Mouse (Mus musculus): ENCODE data around the gene 4931429L15Rik.

Gene 4931429L15Rik

GRCm38 (mm10) chr9:46327706-46328571 is 8.2 kb upstream of the 4931429L15Rik start:
- peak in 1 of 2 experiments; percentile 42 for DNase-seq

DNA sequence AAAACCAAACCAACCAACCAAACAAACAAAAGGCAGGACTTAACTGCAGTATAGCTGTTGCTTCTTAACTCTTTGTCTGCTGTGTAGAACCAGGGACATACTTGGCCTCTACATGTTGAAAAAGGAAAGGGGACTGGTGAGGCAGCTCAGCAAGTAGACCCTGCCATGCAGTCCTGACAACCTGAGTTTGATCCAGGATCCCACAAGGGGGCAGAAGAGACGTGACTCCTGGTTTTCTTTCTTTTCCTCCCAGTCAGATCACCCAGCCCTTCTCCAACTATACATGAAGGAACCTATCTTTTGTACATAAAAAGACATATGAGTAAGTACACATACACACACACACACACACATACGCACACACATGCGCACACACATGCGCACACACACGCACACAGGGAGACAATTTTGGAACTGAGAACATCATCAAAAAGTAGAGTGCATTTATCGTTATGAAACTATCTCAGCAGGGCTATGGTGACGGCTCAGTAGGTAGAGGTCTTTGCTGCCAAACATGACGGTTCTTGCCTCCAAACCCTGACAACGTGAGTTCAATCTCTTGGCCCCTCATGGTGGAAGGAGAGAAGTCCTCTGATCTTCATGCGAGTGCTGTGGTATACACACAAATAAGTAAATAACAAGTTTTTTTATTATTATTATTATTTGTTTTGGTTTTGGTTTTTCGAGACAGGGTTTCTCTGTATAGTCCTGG is 7.1 kb upstream of the 4931429L15Rik start:
- no peak for DNase-seq

DNA sequence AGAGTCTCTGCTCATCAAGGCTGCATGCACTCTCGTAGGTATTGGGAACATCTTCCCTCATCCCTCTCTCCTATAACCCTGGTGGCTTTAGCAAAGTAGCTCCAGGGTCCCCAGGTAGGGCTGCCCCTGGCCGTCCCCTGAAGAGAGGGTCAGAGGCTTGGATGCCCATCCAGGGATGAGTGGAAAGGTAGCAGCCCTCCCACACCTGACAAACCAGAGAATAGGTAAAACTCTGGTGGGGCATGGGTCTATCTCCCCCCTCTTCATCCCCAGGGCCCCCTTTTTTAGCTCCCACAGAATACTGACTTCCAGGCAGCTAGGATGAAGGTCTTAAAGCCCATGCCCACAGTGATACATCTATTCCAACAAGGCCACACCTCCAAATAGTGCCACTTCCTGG is 675 bp upstream of the 4931429L15Rik start:
- no peak for DNase-seq

DNA sequence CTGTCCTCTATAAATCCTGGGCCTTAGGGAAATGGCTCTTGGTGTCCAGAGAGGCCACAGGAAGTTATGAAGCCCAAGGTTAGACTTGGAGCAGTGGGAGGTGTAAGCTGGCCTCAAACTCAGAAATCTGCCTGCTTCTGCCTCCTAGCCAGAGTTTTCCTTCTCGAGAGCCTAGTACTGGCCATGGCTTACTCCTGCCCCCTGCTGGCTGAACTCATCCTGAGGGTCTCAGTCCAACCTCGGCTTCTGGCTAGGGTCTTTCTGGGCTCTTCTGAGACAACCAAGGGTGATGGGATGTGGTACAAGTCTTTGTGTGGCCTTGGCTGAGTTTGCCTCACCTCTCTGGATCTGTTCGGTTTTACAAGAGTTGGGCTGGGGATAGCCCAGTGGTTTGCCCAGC is 1.8 kb downstream of the 4931429L15Rik start:
- DNase-seq, result no peak

DNA sequence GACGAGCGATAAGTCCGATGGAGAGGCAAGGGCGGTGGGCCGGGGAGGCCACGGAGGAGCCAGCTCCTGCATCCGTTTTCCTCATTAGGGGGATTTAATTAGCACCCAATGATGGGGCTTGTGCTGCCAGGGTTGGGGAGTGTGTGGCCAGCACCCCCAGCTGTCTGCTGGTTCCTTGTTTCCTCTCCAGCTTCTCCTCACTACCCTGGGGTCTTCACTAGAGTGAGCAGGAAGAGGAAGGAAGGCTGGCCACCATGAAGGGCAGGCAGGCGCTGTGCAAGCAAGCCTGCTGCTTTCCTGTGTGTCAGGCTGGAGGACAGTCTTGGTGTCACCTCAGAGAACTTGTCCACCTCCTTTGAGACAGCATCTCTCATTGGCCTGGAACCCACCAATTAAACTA is 2.9 kb downstream of the 4931429L15Rik start:
- DNase-seq, result no peak

- DNase-seq, result no peak
Observed at GRCm38 (mm10) chr9:46316388-46316787, 3.4 kb downstream of the 4931429L15Rik start.

DNA sequence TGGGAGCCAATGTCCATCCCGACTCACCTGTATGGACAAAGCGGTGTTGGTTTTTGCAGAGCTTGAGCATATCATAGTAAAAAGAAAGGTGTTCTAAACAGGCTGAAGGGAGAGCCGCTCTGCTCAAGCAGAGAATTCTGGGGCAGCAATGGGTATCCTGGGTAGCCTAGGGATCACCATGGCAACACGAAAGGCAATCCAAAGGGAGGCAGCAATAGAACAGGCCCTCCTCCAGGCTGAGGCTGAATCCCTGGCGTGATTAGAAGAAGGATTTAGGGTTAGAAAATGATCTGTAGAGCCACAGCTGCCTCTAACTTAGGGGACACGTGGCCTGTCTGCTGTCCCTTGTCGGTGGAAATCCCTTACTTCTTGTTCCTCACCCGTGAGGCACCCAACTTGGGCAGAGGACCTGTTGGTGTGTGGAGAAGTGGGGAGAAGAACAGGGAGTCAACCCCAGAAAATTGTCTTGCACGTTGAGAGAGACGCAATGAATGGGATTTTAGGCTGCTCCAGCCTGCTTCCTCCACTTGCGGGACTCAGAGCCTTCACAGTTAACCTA is 3.9 kb downstream of the 4931429L15Rik start:
- DNase-seq, result no peak

DNA sequence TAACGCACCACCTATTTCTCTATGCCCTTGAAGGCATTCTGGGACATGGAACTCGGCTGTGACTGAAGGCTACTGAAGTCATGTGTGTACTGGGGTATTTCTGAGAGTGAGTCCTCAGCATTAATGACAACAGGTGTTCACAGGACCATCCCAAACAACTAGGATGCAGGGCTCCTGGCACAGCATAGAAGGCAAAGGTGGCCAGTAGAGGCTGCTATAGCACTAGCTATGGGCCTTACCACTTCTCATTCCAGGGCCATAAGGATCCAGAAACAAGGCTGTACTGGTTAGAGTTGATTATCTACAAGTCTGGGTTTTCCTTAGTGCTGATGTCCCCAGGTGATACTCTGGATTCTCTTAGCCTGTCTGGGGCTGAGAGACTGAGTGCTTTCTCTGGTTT is 4.9 kb downstream of the 4931429L15Rik start:
- DNase-seq, result no peak

GRCm38 (mm10) chr9:46314507-46314906 is 5.3 kb downstream of the 4931429L15Rik start:
- peak; percentile 75 to 81 for DNase-seq

DNA sequence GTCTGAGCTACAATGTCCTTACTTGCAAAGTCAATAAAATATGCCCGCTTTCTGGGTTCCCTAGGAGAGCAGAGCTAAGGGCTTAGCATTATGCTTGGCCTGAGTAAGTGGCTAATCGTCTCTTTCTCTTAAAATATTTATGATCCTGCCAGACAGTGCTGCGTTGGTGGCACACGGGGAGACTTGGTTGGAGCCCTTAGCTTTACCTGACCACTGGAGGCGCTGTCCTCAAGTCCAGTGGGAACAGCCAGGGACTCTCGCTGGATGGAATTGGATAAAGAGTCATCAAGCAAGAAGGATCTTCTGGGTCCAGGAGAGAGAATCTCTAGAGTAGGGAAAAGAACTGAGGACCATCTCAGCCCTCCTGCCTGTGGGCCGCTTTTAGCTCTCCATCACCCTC is 10.7 kb downstream of the 4931429L15Rik start:
- peak; percentile 51 to 64 for DNase-seq

GRCm38 (mm10) chr9:46302142-46302541 is 17.6 kb downstream of the 4931429L15Rik start:
- DNase-seq, result peak; percentile 69 to 75

GRCm38 (mm10) chr9:46298381-46298780 is 21.4 kb downstream of the 4931429L15Rik start:
- no peak for DNase-seq

GRCm38 (mm10) chr9:46282631-46283436 is 37.0 kb downstream of the 4931429L15Rik start, which contains the start of gene Bud13:
Bud13 (plus strand) TSS chr9:46283008.
- peak; percentile 97 to 98 for DNase-seq

DNA sequence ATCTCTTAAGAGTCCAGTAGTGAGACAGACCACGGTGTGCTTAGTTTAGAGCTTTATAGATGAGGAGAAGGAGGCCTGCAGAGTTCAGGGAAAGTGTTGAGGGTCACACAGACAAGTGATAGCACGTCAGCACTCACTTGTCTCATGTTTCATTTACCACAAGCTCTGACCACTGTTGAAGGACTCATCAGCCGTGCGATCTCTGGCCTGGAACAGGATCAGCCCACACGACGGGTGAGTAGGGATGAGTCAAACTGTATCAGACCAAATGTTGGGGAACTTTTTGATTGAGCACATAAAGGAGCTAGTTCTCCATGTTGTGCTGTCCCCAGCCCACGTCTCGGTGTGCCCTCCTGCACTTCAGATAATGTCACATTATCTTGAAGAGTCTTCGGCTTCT is 45.3 kb downstream of the 4931429L15Rik start:
- DNase-seq, result no peak

DNA sequence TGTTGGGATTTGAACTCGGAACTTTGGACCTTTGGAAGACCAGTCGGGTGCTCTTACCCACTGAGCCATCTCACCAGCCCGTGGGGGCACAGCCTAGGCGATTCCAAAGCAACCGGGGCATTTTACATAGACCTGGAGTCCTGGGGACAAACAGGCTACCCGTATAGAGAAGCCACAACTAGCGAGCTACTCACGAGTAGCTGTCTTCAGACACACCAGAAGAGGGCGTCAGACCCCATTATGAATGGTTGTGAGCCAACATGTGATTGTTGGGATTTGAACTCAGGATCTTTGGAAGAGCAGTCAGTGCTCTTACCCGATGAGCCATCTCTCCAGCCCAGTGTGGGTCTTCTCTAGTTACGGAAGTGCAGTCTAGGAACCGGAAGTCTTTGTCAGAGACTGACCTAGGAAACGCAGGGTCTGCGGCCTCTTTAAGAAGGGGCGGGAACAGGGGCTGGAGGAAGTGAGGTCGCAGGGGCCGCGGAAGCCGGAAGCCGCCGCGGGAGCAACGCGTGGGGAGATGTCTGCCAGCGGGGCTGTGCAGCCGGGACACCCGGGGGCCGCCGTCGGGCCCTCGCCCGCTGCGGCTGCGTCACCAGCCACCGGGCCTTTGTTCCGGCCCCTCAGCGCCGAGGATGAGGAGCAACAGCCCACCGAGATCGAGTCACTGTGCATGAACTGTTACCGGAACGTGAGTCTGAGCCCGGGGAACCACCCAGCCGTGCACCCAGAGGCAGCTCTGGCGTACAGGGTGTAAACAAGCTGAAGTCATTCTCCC is 46.9 kb downstream of the 4931429L15Rik start, which contains the start of gene Zpr1:
Gene Zpr1 (plus strand): TSS at position 388 of the 778 bp plus-strand sequence.
- peak; percentile 90 to 93 for DNase-seq

DNA sequence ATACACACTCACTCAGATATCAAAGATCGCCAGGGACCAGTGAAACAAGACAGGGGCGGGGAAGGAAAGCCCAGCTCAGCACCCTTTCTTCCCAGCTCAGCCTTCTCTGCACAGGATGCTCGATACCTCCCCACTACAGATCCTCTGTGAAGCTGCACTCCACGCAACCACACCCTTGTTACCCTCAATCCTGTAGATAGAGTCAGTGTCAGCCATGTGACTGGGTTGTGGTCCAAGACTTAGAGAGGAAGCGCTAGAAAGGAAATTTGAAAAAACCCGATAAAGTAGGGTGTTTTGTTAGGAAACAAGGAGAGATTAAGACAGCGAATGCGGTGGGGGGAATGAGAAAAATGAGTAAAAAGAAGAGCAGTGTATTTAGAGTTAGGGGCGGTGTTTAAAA is 47.7 kb downstream of the 4931429L15Rik start:
- no peak for DNase-seq

- DNase-seq, result no peak
Observed at GRCm38 (mm10) chr9:46270782-46271181, 49.0 kb downstream of the 4931429L15Rik start.

- no peak for DNase-seq
Observed at GRCm38 (mm10) chr9:46269125-46269524, 50.7 kb downstream of the 4931429L15Rik start.

DNA sequence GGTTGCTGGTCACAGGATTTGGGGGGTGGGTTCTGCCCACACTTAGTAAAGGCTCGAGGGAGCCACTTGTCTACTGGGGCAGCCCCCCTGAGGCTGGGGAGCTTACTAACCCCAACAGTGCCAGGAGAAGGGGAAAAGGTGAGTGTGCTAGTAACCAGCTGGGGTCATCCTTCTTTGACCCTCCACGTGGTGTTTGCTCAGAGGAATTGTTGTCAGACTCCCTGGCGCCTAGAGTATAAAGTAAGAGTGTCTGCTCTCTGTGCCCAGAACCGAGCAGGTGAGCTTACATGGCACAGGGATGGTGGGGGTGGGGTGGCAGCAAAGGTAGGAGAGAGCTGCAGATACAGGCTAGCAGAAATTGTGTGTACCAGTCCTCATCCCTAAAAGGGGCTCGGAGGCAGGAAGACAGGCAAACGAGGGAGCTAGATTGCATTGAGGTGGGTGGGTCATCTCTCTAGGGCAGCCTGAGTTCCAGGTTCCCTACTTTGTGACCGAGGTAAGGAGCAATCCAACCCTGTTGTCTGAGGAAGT is 51.4 kb downstream of the 4931429L15Rik start, which contains the start of gene Apoa5:
Gene Apoa5 (plus strand): TSS at position 291 of the 531 bp plus-strand sequence.
- no peak for DNase-seq

- DNase-seq, result no peak
Observed at GRCm38 (mm10) chr9:46261131-46261530, 58.7 kb downstream of the 4931429L15Rik start.

DNA sequence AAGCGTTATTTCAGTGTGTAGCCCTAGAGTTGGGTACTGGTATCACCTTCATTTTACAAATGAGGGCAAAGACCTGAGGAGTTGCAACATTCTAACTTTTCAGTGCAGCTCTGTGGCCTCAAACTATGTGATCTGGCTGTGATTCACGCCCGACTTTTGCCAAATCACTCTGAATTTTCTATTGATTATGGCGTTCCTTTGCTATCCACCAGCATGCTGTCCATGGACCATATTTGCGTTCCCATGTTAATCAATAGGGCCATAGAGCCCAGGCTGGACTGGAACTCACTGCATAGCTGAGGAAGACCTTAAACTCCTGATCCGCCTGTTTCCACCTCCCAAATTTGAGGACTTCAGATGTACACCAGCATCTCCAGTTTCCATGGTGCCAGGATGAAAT is 60.7 kb downstream of the 4931429L15Rik start:
- DNase-seq, result no peak

All from kidney, postnatal 4 days (tissue).